Mouse (Mus musculus) stomach, postnatal 0 days (tissue): ENCODE data around the gene Olfr193.

ENCODE experiments used
- CTCF ChIP-seq: IDR thresholded peaks from 2 replicates; pipeline ENCODE4 v1.5.1; 2016; ENCODE audit warnings: antibody characterized with exemption, low read depth, mild to moderate bottlenecking, moderate library complexity
- EP300 ChIP-seq: optimal IDR thresholded peaks from 2 replicates; pipeline ENCODE3; 2016; ENCODE audit warnings: antibody characterized with exemption

DNA sequence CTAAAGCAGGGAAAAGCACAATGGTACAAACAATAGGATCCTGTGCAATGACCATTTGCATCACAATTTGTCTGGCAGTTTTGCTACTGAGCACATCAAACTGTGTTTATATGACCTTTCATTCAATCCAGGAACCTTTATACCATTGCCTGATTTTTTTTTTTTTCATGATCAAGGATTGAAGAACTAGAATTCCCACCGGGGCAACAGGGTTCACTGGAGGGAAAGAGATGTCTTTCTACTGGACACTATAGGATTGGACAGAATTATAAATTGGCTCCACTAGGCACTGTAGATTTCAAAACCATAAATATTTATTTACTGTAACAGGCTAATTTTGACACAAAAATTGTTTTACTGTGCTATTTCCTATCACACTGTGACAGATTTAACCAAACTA lies at the start of gene Olfr193:
- TF ChIP-seq CTCF = no peak
- TF ChIP-seq EP300 = no peak
